Mouse (Mus musculus) MEL (cell line): ENCODE data around the gene Dlg5. TPM values are rescaled to one million over a fixed set of nuclear protein-coding genes. Genes with fewer than 3 reads are reported as not detected.

Experiments
- DNase-seq: peaks from one replicate; pipeline ENCODE4 v3.0.0; 2011; ENCODE audit warnings: low read depth, low spot score
- H3K27ac ChIP-seq: 2 replicates; pipeline ENCODE4 v1.5.1; 2012; ENCODE audit warnings: low read depth, mild to moderate bottlenecking, control low read depth, low read length, moderate library complexity; ENCODE audit not compliant: control insufficient read depth
- H3K27me3 ChIP-seq, 2 experiments: fragments of 150-350 bp in 1 of 2; sonication (generic) in 1 of 2; 2 replicates each; pipeline ENCODE4 v1.6.1; 2012; ENCODE audit warnings: low read length in 2 of 2, mild to moderate bottlenecking in 2 of 2, improper control_type of control experiment in 1 of 2, moderate library complexity in 1 of 2; ENCODE audit not compliant: insufficient read depth in 2 of 2, control insufficient read depth in 1 of 2
- H3K36me3 ChIP-seq, 2 experiments: 2 replicates each; pipeline ENCODE4 v1.6.1; 2012 to 2014; ENCODE audit warnings: low read length in 2 of 2, improper control_type of control experiment in 1 of 2, inconsistent platforms in 1 of 2, mild to moderate bottlenecking in 1 of 2; ENCODE audit not compliant: insufficient read depth in 2 of 2, control insufficient read depth in 1 of 2
- H3K4me1 ChIP-seq, 2 experiments: fragments of 150-350 bp in 1 of 2; sonication (generic) in 1 of 2; 2 replicates each; pipeline ENCODE4 v1.6.1; 2012; ENCODE audit warnings: low read length in 2 of 2, improper control_type of control experiment in 1 of 2, mild to moderate bottlenecking in 1 of 2; ENCODE audit not compliant: insufficient read depth in 2 of 2, control insufficient read depth in 1 of 2
- H3K4me3 ChIP-seq, 2 experiments: fragments of 150-350 bp in 1 of 2; sonication (generic) in 1 of 2; 2 replicates each; pipeline ENCODE4 v1.5.1; 2012; ENCODE audit warnings: low read depth in 2 of 2, low read length in 2 of 2, mild to moderate bottlenecking in 2 of 2, moderate library complexity in 2 of 2, control low read depth in 1 of 2, improper control_type of control experiment in 1 of 2; ENCODE audit not compliant: control insufficient read depth in 1 of 2, insufficient read depth in 1 of 2
- H3K79me2 ChIP-seq: 2 replicates; pipeline ENCODE4 v1.6.1; 2012; ENCODE audit warnings: mild to moderate bottlenecking, low read length, moderate library complexity; ENCODE audit not compliant: control insufficient read depth, poor library complexity, insufficient read depth
- H3K9ac ChIP-seq: 2 replicates; pipeline ENCODE4 v1.6.1; 2012; ENCODE audit warnings: low read depth, mild to moderate bottlenecking, control low read depth, low read length, moderate library complexity; ENCODE audit not compliant: control insufficient read depth, poor library complexity, severe bottlenecking
- H3K9me3 ChIP-seq: fragments of 150-350 bp; sonication (generic); replicated peaks from 2 replicates; pipeline ENCODE4 v1.6.1; 2012; ENCODE audit warnings: mild to moderate bottlenecking, low read length, improper control_type of control experiment, moderate library complexity; ENCODE audit not compliant: insufficient read depth
- BHLHE40 ChIP-seq: IDR thresholded peaks from 2 replicates; pipeline ENCODE4 v1.6.1; 2012; ENCODE audit warnings: low read depth, mild to moderate bottlenecking, inconsistent platforms, low read length, improper control_type of control experiment, borderline replicate concordance
- CHD1 ChIP-seq: IDR thresholded peaks from 2 replicates; pipeline ENCODE4 v1.6.1; 2012; ENCODE audit warnings: low read depth, mild to moderate bottlenecking, inconsistent platforms, low read length, improper control_type of control experiment
- CHD2 ChIP-seq: IDR thresholded peaks from 2 replicates; pipeline ENCODE4 v1.6.1; 2011; ENCODE audit warnings: low read length, improper control_type of control experiment
- CTCF ChIP-seq, 3 experiments: IDR thresholded peaks in 2 of 3; conservative IDR thresholded peaks in 1 of 3; 2 replicates each; pipeline ENCODE4 v1.5.1; 2011 to 2012; ENCODE audit warnings: low read length in 3 of 3, low read depth in 2 of 3, mild to moderate bottlenecking in 2 of 3, improper control_type of control experiment in 1 of 3, inconsistent platforms in 1 of 3, mixed read lengths in 1 of 3, moderate library complexity in 1 of 3; ENCODE audit not compliant: control insufficient read depth in 1 of 3, insufficient read depth in 1 of 3, poor library complexity in 1 of 3, severe bottlenecking in 1 of 3
- E2F4 ChIP-seq: IDR thresholded peaks from 2 replicates; pipeline ENCODE4 v1.6.1; 2011; ENCODE audit warnings: low read depth, low read length, improper control_type of control experiment, borderline replicate concordance
- EP300 ChIP-seq, 2 experiments: IDR thresholded peaks; 2 replicates each; pipeline ENCODE4 v1.6.1; 2011; ENCODE audit warnings: improper control_type of control experiment in 2 of 2, low read length in 2 of 2, low read depth in 1 of 2, mild to moderate bottlenecking in 1 of 2
- ETS1 ChIP-seq: IDR thresholded peaks from 2 replicates; pipeline ENCODE4 v1.6.1; 2012; ENCODE audit warnings: low read depth, mild to moderate bottlenecking, inconsistent platforms, low read length, improper control_type of control experiment, moderate library complexity
- GABPA ChIP-seq: IDR thresholded peaks from 2 replicates; pipeline ENCODE4 v1.6.1; 2012; ENCODE audit warnings: low read depth, mild to moderate bottlenecking, inconsistent platforms, low read length, improper control_type of control experiment, moderate library complexity
- KAT2A ChIP-seq: conservative IDR thresholded peaks from 2 replicates; pipeline ENCODE4 v1.6.1; 2012; ENCODE audit warnings: low read depth, low read length, improper control_type of control experiment, inconsistent platforms
- MAFK ChIP-seq: IDR thresholded peaks from 2 replicates; pipeline ENCODE4 v1.6.1; 2011; ENCODE audit warnings: low read depth, mild to moderate bottlenecking, low read length, improper control_type of control experiment, borderline replicate concordance
- MAX ChIP-seq: IDR thresholded peaks from 2 replicates; pipeline ENCODE4 v1.6.1; 2011; ENCODE audit warnings: low read length, improper control_type of control experiment
- MXI1 ChIP-seq: IDR thresholded peaks from 2 replicates; pipeline ENCODE4 v1.6.1; 2011; ENCODE audit warnings: mild to moderate bottlenecking, low read depth, low read length, improper control_type of control experiment
- MYC ChIP-seq: IDR thresholded peaks from 2 replicates; pipeline ENCODE4 v1.6.1; 2011; ENCODE audit warnings: low read depth, mild to moderate bottlenecking, low read length, improper control_type of control experiment, moderate library complexity
- POLR2A ChIP-seq, 2 experiments: IDR thresholded peaks; 2 replicates each; pipeline ENCODE4 v1.6.1; 2011 to 2012; ENCODE audit warnings: low read length in 2 of 2, mild to moderate bottlenecking in 2 of 2, control low read depth in 1 of 2, improper control_type of control experiment in 1 of 2, low read depth in 1 of 2, moderate library complexity in 1 of 2; ENCODE audit not compliant: control insufficient read depth in 1 of 2, insufficient read depth in 1 of 2, poor library complexity in 1 of 2
- POLR2AphosphoS5 ChIP-seq: IDR thresholded peaks from 2 replicates; pipeline ENCODE4 v1.6.1; 2012; ENCODE audit warnings: low read depth, borderline replicate concordance, mild to moderate bottlenecking, inconsistent platforms, low read length, moderate library complexity, mixed read lengths
- TAL1 ChIP-seq: IDR thresholded peaks from 2 replicates; pipeline ENCODE4 v1.6.1; 2012; ENCODE audit warnings: mild to moderate bottlenecking, inconsistent platforms, low read length, moderate library complexity, mixed read lengths
- TCF12 ChIP-seq: IDR thresholded peaks from 2 replicates; pipeline ENCODE4 v1.6.1; 2014; ENCODE audit warnings: low read depth, mild to moderate bottlenecking, inconsistent platforms, low read length, improper control_type of control experiment, moderate library complexity
- USF2 ChIP-seq, 2 experiments: IDR thresholded peaks; 2 replicates each; pipeline ENCODE4 v1.6.1; 2011 to 2012; ENCODE audit warnings: improper control_type of control experiment in 2 of 2, low read length in 2 of 2, borderline replicate concordance in 1 of 2, inconsistent platforms in 1 of 2, low read depth in 1 of 2, mild to moderate bottlenecking in 1 of 2; ENCODE audit not compliant: insufficient read depth in 1 of 2
- ZMIZ1 ChIP-seq: IDR thresholded peaks from 2 replicates; pipeline ENCODE4 v1.6.1; 2012; ENCODE audit warnings: low read depth, mild to moderate bottlenecking, inconsistent platforms, low read length, improper control_type of control experiment, moderate library complexity
- polyA plus RNA-seq, 2 experiments: library from polyadenylated mRNA; stranded (reverse) in 1 of 2; unstranded in 1 of 2; fragments of >175 nt in 1 of 2; fragments of >200 nt in 1 of 2; gene quantifications; 2 replicates each; pipeline versions ENCODE4 v1.2.1 to v1.2.4; 2012; ENCODE audit warnings: low replicate concordance in 2 of 2, low read depth in 1 of 2; ENCODE audit not compliant: insufficient read length in 2 of 2, insufficient read depth in 1 of 2, missing spikeins in 1 of 2
- total RNA-seq: library from RNA; depleted of rRNA; stranded (reverse); fragments of 300-350 nt; gene quantifications from 2 replicates; pipeline ENCODE4 v1.2.3, GENCODE M21; 2012

Dlg5 gene
- total and polyA plus RNA-seq, 3 experiments, result not detected

DNA sequence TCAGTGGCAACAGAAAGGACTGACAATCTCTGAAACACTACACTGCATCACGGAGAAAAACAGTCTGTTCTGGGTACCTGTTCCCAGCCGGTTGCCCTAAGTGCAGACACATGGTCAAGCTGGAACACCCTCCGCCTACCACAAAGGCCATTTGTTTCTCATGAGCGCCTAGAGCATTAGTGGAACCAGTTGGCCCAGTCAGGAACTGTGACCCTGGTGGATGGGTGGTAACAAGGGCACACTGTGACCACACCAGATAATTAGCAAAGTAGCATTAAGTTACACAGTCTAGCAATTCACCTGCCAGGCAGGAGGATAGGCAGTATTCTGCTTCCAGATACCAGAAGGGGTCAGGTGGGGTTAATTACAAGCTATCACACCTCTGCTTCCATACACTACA, 29.7 kb downstream of the Dlg5 start:
- no peak overlapping the region for H3K4me3 ChIP-seq
- DNase-seq, result no peak
- no peaks in the 10 kb centered on the region for H3K36me3 ChIP-seq
- H3K9ac ChIP-seq, result no peak overlapping the region
- no peaks in the 10 kb centered on the region for H3K4me1 ChIP-seq
- no peaks in the 10 kb centered on the region for H3K27me3 ChIP-seq
- H3K9me3 ChIP-seq, result no peaks in the 10 kb centered on the region
- no peaks in the 10 kb centered on the region for H3K79me2 ChIP-seq
- H3K27ac ChIP-seq, result no peak overlapping the region
- TF ChIP-seq ZMIZ1 (no peak), CHD1 (no peak), MAX (no peak), TCF12 (no peak), CTCF (IDR thresholded peaks at IDR 0.05 in 2 of 3, conservative IDR thresholded peaks at IDR 0.05 in 1 of 3; ENCODE audit: control insufficient read depth in 1 of 3, insufficient read depth in 1 of 3, low read depth in 2 of 3, low read length in 3 of 3, poor library complexity in 1 of 3, severe bottlenecking in 1 of 3) (no peak), POLR2A (IDR thresholded peaks at IDR 0.05; ENCODE audit: control insufficient read depth in 1 of 2, insufficient read depth in 1 of 2, low read depth in 1 of 2, low read length in 2 of 2, poor library complexity in 1 of 2) (no peak), MAFK (no peak), POLR2AphosphoS5 (no peak), USF2 (IDR thresholded peaks at IDR 0.05; ENCODE audit: borderline replicate concordance in 1 of 2, insufficient read depth in 1 of 2, low read depth in 1 of 2, low read length in 2 of 2) (no peak)
- TF ChIP-seq, all 39 proteins: peak for 0

GRCm38 (mm10) chr14:24214436-24214835, 31.3 kb downstream of the Dlg5 start:
- H3K79me2 ChIP-seq, result no peaks in the 10 kb centered on the region
- H3K9ac ChIP-seq, result no peak overlapping the region
- H3K27me3 ChIP-seq, result no peaks in the 10 kb centered on the region
- H3K9me3 ChIP-seq, result no peaks in the 10 kb centered on the region
- H3K4me3 ChIP-seq, result no peak overlapping the region
- H3K27ac ChIP-seq, result no peak overlapping the region
- H3K36me3 ChIP-seq, result no peaks in the 10 kb centered on the region
- no peak for DNase-seq
- no peaks in the 10 kb centered on the region for H3K4me1 ChIP-seq
- TF ChIP-seq ETS1 (no peak), CHD2 (no peak), TCF12 (no peak), MYC (no peak), ZMIZ1 (no peak), MAFK (no peak), POLR2A (IDR thresholded peaks at IDR 0.05; ENCODE audit: control insufficient read depth in 1 of 2, insufficient read depth in 1 of 2, low read depth in 1 of 2, low read length in 2 of 2, poor library complexity in 1 of 2) (no peak), KAT2A (no peak), EP300 (IDR thresholded peaks at IDR 0.05; ENCODE audit: low read depth in 1 of 2, low read length in 2 of 2) (no peak), MXI1 (no peak), GABPA (no peak), BHLHE40 (no peak), TAL1 (no peak), E2F4 (no peak)
